In the genomic region with DNA sequence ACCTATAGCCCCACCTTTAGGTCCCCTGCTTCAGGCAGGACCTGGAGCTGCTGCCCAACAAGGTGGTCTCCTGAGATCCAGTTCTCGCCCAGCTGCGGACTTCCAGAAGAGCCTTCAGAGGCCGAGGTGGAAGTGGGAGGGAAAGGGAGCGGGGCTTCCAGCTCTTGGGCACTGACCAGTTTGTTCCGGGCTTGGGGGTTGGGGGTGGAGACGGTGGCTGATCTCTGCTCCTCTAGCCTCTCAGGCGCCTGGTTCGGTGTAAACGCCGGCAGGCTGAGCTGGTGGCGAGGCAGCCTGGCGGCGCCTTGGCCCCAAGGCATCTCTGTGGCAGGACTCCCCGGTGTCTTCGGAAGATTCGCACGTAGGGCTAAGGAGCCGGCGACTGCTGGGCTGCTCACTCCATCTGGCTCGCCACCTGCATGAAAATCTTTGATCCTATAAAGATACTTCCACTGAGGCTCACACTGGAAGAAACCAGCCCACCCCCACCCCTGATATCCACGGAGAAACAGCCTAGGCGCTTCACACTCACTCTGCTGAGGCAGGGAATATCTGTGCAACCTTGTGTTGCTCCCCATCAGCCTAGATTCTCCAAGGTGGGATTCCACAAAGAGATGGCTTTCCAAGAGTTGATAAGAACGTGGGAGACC, we compare ENCODE assay signal across 15 mouse cellular contexts. TPM values are rescaled to one million over a fixed set of nuclear protein-coding genes. Genes with fewer than 3 reads are reported as not detected.
DNase-seq lines count a peak whose midpoint lies in the region; ATAC-seq lines count a peak whose summit lies in the region.
"Had no signal": no experiment of that assay in that cellular context is flagged by ENCODE, and none has a peak within 500 bp of the region (broad histone marks: within the 10 kb centered on the region; RNA-seq: fewer than 3 reads in every experiment).

Hand1 (minus strand) TSS at position 267 of the 650 bp plus-strand sequence.

- no peak for DNase-seq in adrenal gland, postnatal 10 days
- no peak for DNase-seq in adrenal gland, adult (ENCODE audit: inconsistent age in 2 of 2, low spot score in 1 of 2)
- peak; percentile 54 for DNase-seq in hindbrain, embryonic 11.5 days (ENCODE audit: low spot score)
- peak; percentile 41 for DNase-seq in R1 (ENCODE audit: low read depth, low spot score)
- DNase-seq in large intestine, adult 2 months (ENCODE audit: low read depth, low spot score), result no peak
- DNase-seq in right cerebral cortex, postnatal 14 days, result no peak
- DNase-seq in lung, postnatal 14 days, result no peak
- DNase-seq: liver, embryonic 13.5 days had no signal

- no peak within 1 kb of the TSS for H3K4me2 ChIP-seq in hindbrain, embryonic 11.5 days (replicated peaks; ENCODE audit: low read depth, low read length)
- no peak within 1 kb of the TSS for H3K4me2 ChIP-seq in hindbrain, embryonic 12.5 days (replicated peaks)
- H3K4me2 ChIP-seq: liver, embryonic 13.5 days; midbrain, embryonic 13.5 days had no signal

- no peak within 1 kb of the TSS for H3K4me3 ChIP-seq in hindbrain, embryonic 11.5 days (ENCODE audit: low read depth, low read length)
- H3K4me3 ChIP-seq in hindbrain, embryonic 12.5 days, result no peak within 1 kb of the TSS
- H3K4me3 ChIP-seq: gastrocnemius, adult 2 months; layer of hippocampus, adult 2 months; liver, embryonic 13.5 days; midbrain, embryonic 13.5 days had no signal

- WGBS in hindbrain, embryonic 11.5 days, result 1% methylated on average over 23 of the region's 23 CpGs
- WGBS in hindbrain, embryonic 12.5 days, result under 1% methylated on average over 23 of the region's 23 CpGs
- 51% methylated on average over 23 of the region's 23 CpGs for WGBS in large intestine, adult 2 months

- H3K9me3 ChIP-seq in hindbrain, embryonic 11.5 days (ENCODE audit: control insufficient read depth, low read length), result no peaks in the 10 kb centered on the region
- no peaks in the 10 kb centered on the region for H3K9me3 ChIP-seq in hindbrain, embryonic 12.5 days (replicated peaks)
- H3K9me3 ChIP-seq: liver, embryonic 13.5 days; midbrain, embryonic 13.5 days had no signal

- peaks cover 4% of the 10 kb centered on the region; the same call in 1 of the 2 replicates for H3K4me1 ChIP-seq in hindbrain, embryonic 11.5 days (replicated peaks; ENCODE audit: control insufficient read depth, insufficient read depth, low read length)
- H3K4me1 ChIP-seq in hindbrain, embryonic 12.5 days, result peaks cover 12% of the 10 kb centered on the region

- no peak for ATAC-seq in hindbrain, embryonic 11.5 days (ENCODE audit: low FRiP score)
- no peak for ATAC-seq in hindbrain, embryonic 12.5 days (ENCODE audit: low FRiP score)
- ATAC-seq: hindbrain, postnatal 0 days; midbrain, embryonic 13.5 days; Patski had no signal

- no peak within 1 kb of the TSS for H3K9ac ChIP-seq in hindbrain, embryonic 11.5 days (ENCODE audit: low read depth, low read length)
- H3K9ac ChIP-seq in hindbrain, embryonic 12.5 days, result no peak within 1 kb of the TSS
- H3K9ac ChIP-seq: liver, embryonic 13.5 days; midbrain, embryonic 13.5 days had no signal

- H3K27ac ChIP-seq in hindbrain, embryonic 11.5 days (ENCODE audit: low read depth, low read length), result no peak within 1 kb of the TSS
- H3K27ac ChIP-seq in hindbrain, embryonic 12.5 days, result no peak within 1 kb of the TSS
- H3K27ac ChIP-seq: gastrocnemius, adult 2 months; hindbrain, postnatal 0 days; layer of hippocampus, adult 2 months; liver, embryonic 13.5 days; midbrain, embryonic 13.5 days had no signal

- H3K27me3 ChIP-seq in hindbrain, embryonic 11.5 days (ENCODE audit: control insufficient read depth, insufficient read depth, low read length), result peaks cover 88% of the 10 kb centered on the region
- peaks cover 99% of the 10 kb centered on the region for H3K27me3 ChIP-seq in hindbrain, embryonic 12.5 days

- no peaks in the 10 kb centered on the region for H3K36me3 ChIP-seq in hindbrain, embryonic 11.5 days (ENCODE audit: control insufficient read depth, insufficient read depth, low read length)
- no peaks in the 10 kb centered on the region for H3K36me3 ChIP-seq in hindbrain, embryonic 12.5 days
- H3K36me3 ChIP-seq: liver, embryonic 13.5 days; midbrain, embryonic 13.5 days had no signal

RNA-seq across cellular contexts. Expression of gene Hand1, which starts in this region (rescaled TPM):
- total RNA-seq in adrenal gland, postnatal 10 days (2021), result 10 to 100 TPM; 10.2 to 17.2 TPM
- polyA plus RNA-seq in hindbrain, embryonic 11.5 days (2014; fragmentation: Nextera tagmentation; extraction: Ambion mirVana), result 0.21 TPM in 1 of 2 replicates, not detected in the other
- polyA plus RNA-seq in hindbrain, embryonic 12.5 days (2016; fragmentation: Nextera tagmentation; extraction: Ambion mirVana), result 0.25 and 0.32 TPM in 2 replicates
- polyA plus RNA-seq in large intestine, adult 2 months (2012; rRNA removed), result 9.5 and 10.1 TPM in 2 replicates
- total RNA-seq: gastrocnemius, adult 2 months; hindbrain, postnatal 0 days; layer of hippocampus, adult 2 months had no signal
- polyA plus RNA-seq: cortical plate, adult 2 months; hindbrain, postnatal 0 days; midbrain, embryonic 13.5 days; Patski had no signal

Comparison
In these comparisons a context has a peak if more than half of its experiments do, and no peak if none do; other contexts are left out.
1. Peak in DNase-seq in hindbrain, embryonic 11.5 days; RNA of the gene not detected or under 1 TPM.